Mouse (Mus musculus) hindbrain, embryonic 14.5 days (tissue): Measurements from ENCODE around the gene Plekhg4. TPM values are rescaled to one million over a fixed set of nuclear protein-coding genes. Genes with fewer than 3 reads are reported as not detected.

ENCODE experiments used
- ATAC-seq: fragments of 200-750 bp; cut with Nextera tagmentation; 2 replicates; pipeline ENCODE4 v1.8.0; 2017; ENCODE audit warnings: moderate number of reproducible peaks, mild to moderate bottlenecking, moderate TSS enrichment, moderate library complexity; ENCODE audit not compliant: low FRiP score
- DNase-seq: peaks from one replicate; pipeline ENCODE4 v3.0.0-alpha.2; 2015; ENCODE audit warnings: low spot score
- H3K27ac ChIP-seq: fragments of 300-500 bp; sonication (generic); 2 replicates; pipeline ENCODE4 v1.5.1; 2014; ENCODE audit warnings: mild to moderate bottlenecking, moderate library complexity
- H3K27me3 ChIP-seq: fragments of 300-500 bp; sonication (generic); 2 replicates; pipeline ENCODE4 v1.6.1; 2014; ENCODE audit warnings: mild to moderate bottlenecking, low read length, mixed read lengths; ENCODE audit not compliant: control insufficient read depth, insufficient read depth
- H3K36me3 ChIP-seq: fragments of 300-500 bp; sonication (generic); replicated peaks from 2 replicates; pipeline ENCODE4 v1.6.1; 2014; ENCODE audit not compliant: control insufficient read depth, insufficient read depth
- H3K4me1 ChIP-seq: fragments of 300-500 bp; sonication (generic); replicated peaks from 2 replicates; pipeline ENCODE4 v1.6.1; 2014; ENCODE audit warnings: antibody characterized with exemption, low read length, mixed read lengths; ENCODE audit not compliant: control insufficient read depth, insufficient read depth
- H3K4me2 ChIP-seq: fragments of 300-500 bp; sonication (generic); replicated peaks from 2 replicates; pipeline ENCODE4 v1.6.1; 2014; ENCODE audit warnings: mild to moderate bottlenecking, moderate library complexity
- H3K4me3 ChIP-seq: fragments of 300-500 bp; sonication (generic); replicated peaks from 2 replicates; pipeline ENCODE4 v1.5.1; 2014; ENCODE audit warnings: mild to moderate bottlenecking, low read length
- H3K9ac ChIP-seq: fragments of 300-500 bp; sonication (generic); 2 replicates; pipeline ENCODE4 v1.6.1; 2014
- H3K9me3 ChIP-seq: fragments of 300-500 bp; sonication (generic); 2 replicates; pipeline ENCODE4 v1.6.1; 2016; ENCODE audit warnings: low read length; ENCODE audit not compliant: control insufficient read depth
- WGBS: fragments of 180-500 bp; shearing (Covaris S2); extraction: QIAGEN DNeasy Blood & Tissue Kit; methylation state at CpG from one replicate; pipeline ENCODE4 v1.1.7; 2014; 5-methylcytosine and 5-hydroxymethylcytosine counted together
- polyA plus RNA-seq: library from polyadenylated mRNA; unstranded; fragments of >200 nt; fragmentation: Nextera tagmentation; extraction: Ambion mirVana; gene quantifications from 2 replicates; pipeline ENCODE4 v1.2.1, GENCODE M21; 2014

Plekhg4 gene
- polyA plus RNA-seq, 1 experiment from 2014 or later = 1.8 TPM

DNA sequence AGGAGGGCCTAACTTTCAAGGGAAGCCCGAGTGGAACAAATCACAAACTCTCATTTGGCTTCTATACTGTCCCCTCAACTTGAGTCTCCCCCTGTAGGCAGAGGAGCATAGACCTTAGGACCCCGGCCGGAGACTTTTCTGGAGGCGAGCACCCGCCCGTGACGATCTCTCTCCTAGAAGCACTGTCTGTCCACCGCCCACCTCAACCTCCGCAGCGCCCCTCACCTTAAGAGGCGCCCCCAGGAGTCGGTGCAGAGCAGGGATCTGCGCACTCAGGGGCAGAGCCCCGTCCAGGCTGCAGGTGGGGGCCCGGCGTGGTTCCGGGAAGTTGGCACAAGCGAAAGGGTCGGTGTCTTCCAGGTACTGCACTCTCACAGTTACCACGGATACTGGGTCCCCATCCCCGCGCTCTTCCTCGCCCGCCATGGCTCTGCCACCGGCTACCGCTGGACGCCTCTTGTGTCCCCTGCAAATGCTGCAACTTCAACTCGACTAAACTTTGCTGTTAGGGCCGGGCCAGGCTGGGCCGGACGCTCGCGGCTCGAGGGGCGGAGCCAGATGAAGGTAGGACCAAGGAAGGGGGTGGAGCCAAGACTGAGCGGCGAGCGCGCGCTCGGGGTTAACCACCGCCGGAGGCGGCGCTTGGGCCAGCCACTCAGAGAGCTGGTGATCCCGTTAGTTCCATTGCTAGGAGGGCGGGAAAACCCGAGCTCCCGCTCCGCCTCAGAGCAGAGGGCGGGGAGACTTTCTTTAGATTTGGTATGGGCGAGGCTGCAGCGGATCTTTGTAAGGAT is 25.4 kb upstream of the Plekhg4 start, which contains the start of gene Fhod1:
TSS of gene Fhod1 (minus strand) at position 526 of the 794 bp plus-strand sequence.
- peak; percentile 85 for DNase-seq
- no peaks in the 10 kb centered on the region for H3K36me3 ChIP-seq
- peaks cover 15% of the 10 kb centered on the region; the same call in 1 of the 2 replicates for H3K27me3 ChIP-seq
- H3K9me3 ChIP-seq = no peaks in the 10 kb centered on the region
- peak within 1 kb of the TSS; percentile 98 for H3K4me2 ChIP-seq
- under 1% methylated on average over 53 of the region's 53 CpGs for WGBS
- peak within 1 kb of the TSS; percentile 63 for H3K27ac ChIP-seq
- H3K4me3 ChIP-seq = peak within 1 kb of the TSS; percentile 74
- peak; percentile 87 for ATAC-seq
- peak within 1 kb of the TSS; percentile 79 for H3K9ac ChIP-seq
- H3K4me1 ChIP-seq = peaks cover 9% of the 10 kb centered on the region; the same call in 1 of the 2 replicates

DNA sequence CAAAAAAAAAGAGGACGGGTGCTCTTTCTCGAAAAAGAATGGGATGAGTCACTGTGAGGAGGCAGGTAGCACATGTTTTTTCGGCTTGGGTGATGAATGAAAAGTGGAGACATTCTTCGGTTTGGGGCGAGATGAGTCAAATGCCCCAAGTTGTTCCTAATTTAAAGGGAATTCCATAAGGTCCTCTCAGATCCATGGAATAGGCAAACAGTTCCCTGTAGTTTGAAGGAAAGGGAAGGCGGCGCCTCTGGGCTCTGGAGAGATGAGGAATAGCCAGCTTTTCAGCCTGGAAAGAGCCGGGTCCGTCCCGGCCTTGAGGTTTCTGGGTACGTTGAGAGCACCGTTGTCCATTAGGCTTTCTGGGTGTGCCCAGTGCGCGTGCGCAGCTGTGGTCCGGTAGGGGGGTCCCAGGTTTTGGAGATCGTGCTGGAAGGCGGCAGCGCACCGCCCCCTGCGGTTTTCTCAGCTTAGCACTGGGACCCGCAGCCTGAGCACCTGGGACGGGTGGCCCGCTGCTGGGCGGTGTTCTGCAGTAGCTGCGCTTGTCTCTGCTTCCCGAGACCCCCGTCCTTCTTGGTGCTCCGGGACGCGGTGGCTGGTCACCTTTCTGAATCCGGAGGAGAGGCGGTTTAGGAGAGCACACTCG is 24.5 kb upstream of the Plekhg4 start, which contains the start of gene Slc9a5:
TSS of gene Slc9a5 (plus strand) at position 394 of the 646 bp plus-strand sequence.
- no peaks in the 10 kb centered on the region for H3K36me3 ChIP-seq
- H3K27me3 ChIP-seq = peaks cover 15% of the 10 kb centered on the region; the same call in 1 of the 2 replicates
- DNase-seq (peak; percentile 72), ATAC-seq (peak; percentile 4)
- under 1% methylated on average over 34 of the region's 34 CpGs for WGBS
- peak within 1 kb of the TSS; percentile 98 for H3K4me2 ChIP-seq
- peak within 1 kb of the TSS; percentile 79 for H3K9ac ChIP-seq
- H3K9me3 ChIP-seq = no peaks in the 10 kb centered on the region
- peak within 1 kb of the TSS; percentile 74 for H3K4me3 ChIP-seq
- peaks cover 9% of the 10 kb centered on the region; the same call in 1 of the 2 replicates for H3K4me1 ChIP-seq
- peak within 1 kb of the TSS; percentile 63 for H3K27ac ChIP-seq

DNA sequence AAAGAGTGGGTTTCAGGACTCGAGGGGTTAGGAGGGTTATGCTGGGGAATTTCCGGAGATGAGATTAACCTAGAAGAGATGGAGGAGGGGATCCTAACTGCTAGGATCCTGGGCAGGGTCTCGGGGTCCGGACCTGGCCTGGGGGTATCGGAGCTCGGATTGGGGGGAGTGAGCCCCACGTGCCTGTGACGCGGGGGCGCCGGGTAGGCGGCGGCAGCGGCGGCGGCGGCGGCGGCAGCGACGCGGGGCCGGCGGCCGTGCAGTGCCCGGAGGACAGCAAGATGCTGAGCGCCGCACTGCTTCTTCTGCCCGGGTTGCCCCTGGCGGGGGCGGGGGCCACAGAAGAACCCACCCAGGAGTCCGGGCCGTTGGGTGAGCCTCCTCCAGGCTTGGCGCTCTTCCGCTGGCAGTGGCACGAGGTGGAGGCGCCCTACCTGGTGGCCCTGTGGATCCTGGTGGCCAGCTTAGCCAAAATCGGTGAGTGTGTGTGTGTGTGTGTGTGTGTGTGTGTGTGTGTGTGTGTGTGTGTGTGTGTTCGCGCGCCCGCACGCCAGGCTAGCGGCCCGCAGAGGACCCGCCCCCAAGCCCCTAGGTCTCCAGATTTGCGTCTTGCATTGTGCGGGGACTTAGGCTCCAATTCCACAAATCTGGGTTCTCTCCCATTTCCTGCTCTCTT is 23.8 kb upstream of the Plekhg4 start:
- Histone ChIP-seq H3K27ac (peak overlapping the region; percentile 63), H3K4me3 (peak overlapping the region; percentile 74), H3K4me1 (peaks cover 9% of the 10 kb centered on the region; the same call in 1 of the 2 replicates), H3K36me3 (no peaks in the 10 kb centered on the region), H3K9ac (peak overlapping the region; percentile 79), H3K4me2 (peak overlapping the region; percentile 98), H3K9me3 (no peaks in the 10 kb centered on the region), H3K27me3 (peaks cover 15% of the 10 kb centered on the region; the same call in 1 of the 2 replicates)
- ATAC-seq = peak; percentile 18
- under 1% methylated on average over 37 of the region's 48 CpGs for WGBS
- DNase-seq = peak; percentile 57

DNA sequence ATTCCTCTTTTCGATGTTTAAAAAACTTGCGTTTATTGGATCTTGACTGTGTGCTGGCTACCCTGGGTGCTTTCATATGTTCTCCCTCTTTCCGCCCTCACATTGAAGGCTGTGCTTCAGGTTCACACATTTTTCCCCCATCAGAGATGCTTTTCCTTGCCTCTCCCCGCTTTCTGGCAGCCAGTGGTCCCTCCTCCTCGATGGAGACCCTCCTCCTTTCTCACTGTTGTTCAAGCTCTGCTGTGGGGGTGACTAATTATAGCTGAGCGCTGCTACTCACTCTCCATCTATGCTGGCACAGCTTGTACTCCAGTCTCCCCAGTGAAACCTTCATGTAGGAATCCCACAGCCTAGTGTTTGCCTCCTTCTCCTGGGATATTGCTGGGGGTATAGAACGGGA is 22.9 kb upstream of the Plekhg4 start:
- H3K9me3 ChIP-seq = no peaks in the 10 kb centered on the region
- 36% methylated on average over 7 of the region's 7 CpGs for WGBS
- H3K9ac ChIP-seq = peak overlapping the region; percentile 79
- ATAC-seq (no peak), DNase-seq (no peak)
- no peaks in the 10 kb centered on the region; the same call in 1 of the 2 replicates for H3K36me3 ChIP-seq
- peaks cover 9% of the 10 kb centered on the region; the same call in 1 of the 2 replicates for H3K4me1 ChIP-seq
- peak overlapping the region; percentile 98 for H3K4me2 ChIP-seq
- H3K27me3 ChIP-seq = peaks cover 15% of the 10 kb centered on the region; the same call in 1 of the 2 replicates
- H3K4me3 ChIP-seq = peak overlapping the region; percentile 74
- H3K27ac ChIP-seq = 0 out of 2 replicates have a peak overlapping the region, but pooled peaks have one; percentile 63

DNA sequence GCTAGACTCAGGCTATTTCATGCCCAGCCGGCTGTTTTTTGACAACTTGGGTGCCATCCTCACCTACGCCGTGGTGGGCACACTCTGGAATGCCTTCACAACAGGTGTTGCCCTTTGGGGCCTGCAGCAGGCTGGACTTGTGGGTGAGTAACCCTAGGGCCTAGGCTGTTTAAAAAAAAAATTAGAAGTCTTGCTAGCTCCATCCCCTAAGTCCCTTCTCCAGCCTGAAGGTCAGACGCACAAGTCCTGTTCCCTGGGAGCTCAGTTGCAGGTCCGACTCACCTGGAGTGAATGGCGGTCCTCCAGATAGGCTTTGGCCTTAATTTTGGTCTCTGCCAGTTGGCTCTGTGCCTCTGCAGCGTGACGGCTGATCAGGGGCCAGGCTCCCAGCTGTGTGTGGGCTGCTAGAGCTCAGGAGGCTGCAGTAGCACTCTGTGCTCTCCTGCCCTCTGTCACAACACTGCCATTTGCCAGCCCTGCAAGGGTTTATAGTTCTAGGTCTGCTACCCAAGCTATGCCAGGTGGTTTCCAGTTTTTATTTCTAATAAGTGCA is 19.4 kb upstream of the Plekhg4 start:
- no peaks in the 10 kb centered on the region for H3K27me3 ChIP-seq
- no peaks in the 10 kb centered on the region for H3K9me3 ChIP-seq
- peaks cover 5% of the 10 kb centered on the region; the same call in 1 of the 2 replicates for H3K4me1 ChIP-seq
- no peak for DNase-seq
- H3K4me3 ChIP-seq = no peak overlapping the region
- H3K9ac ChIP-seq = no peak overlapping the region
- H3K27ac ChIP-seq = no peak overlapping the region
- H3K4me2 ChIP-seq = no peak overlapping the region
- H3K36me3 ChIP-seq = peaks cover 16% of the 10 kb centered on the region; the same call in 1 of the 2 replicates
- ATAC-seq = no peak
- WGBS = 82% methylated on average over 8 of the region's 8 CpGs

DNA sequence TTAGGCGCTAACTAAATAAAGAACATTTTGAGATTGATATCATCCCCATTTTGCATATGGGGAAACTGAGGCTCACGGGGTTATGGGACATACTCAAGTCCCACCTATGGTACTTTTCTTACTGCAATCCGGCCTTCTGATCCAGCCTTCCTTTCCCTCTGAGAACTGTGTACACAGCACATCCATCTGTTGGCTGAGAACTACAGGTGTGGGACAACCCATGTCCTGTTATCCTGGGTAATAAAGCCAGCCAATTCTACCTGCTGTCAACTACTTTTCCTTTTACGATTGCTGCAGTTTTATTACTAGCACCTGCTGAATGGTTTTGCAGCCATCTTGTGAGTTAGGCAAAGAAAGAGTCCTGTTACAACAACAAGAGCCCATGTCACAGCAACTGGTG is 18.5 kb upstream of the Plekhg4 start:
- no peak for DNase-seq

DNA sequence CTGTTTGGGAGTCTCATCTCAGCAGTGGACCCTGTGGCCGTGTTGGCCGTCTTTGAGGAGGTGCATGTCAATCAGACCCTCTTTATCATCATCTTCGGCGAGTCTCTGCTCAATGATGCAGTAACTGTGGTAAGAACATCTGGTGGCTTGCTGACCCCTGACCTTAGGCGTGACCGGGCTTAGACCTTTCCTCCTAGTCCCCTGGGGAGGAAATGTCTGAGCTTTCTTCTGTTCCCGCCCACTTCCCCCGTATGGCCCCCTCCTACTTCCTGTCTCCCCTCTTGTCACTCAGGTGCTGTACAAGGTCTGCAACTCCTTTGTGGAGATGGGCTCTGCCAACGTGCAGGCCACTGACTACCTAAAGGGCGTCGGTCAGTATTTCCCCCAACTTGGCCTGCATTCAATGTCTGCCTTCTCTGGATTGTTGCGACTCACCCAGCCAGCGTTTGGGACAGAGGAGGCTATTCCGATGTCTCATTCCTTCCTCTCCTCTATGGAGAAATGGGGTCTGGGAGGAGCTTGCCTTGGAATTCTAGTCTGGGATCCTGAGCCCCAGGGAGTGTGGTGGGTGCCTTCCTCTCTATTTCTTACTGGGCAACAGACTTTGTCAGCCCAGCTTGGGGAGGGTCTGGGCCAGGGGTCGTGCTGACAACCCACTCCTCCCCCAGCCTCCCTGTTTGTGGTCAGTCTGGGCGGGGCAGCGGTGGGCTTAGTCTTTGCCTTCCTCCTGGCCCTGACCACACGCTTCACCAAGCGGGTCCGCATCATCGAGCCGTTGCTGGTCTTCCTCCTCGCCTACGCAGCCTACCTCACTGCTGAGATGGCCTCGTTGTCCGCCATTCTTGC is 17.7 kb upstream of the Plekhg4 start:
- H3K27me3 ChIP-seq = no peaks in the 10 kb centered on the region
- H3K4me1 ChIP-seq = peaks cover 2% of the 10 kb centered on the region; the same call in 1 of the 2 replicates
- DNase-seq (no peak), ATAC-seq (no peak)
- no peak overlapping the region for H3K4me3 ChIP-seq
- H3K4me2 ChIP-seq = no peak overlapping the region
- H3K36me3 ChIP-seq = peaks cover 16% of the 10 kb centered on the region; the same call in 1 of the 2 replicates
- no peak overlapping the region for H3K9ac ChIP-seq
- no peak overlapping the region for H3K27ac ChIP-seq
- H3K9me3 ChIP-seq = no peaks in the 10 kb centered on the region
- 53% methylated on average over 26 of the region's 26 CpGs for WGBS

More for the DNA sequence above, 18.5 kb upstream of the Plekhg4 start:
- H3K27me3 ChIP-seq = no peaks in the 10 kb centered on the region
- WGBS = 92% methylated on average over 4 of the region's 4 CpGs
- H3K4me3 ChIP-seq = no peak overlapping the region
- H3K4me1 ChIP-seq = peaks cover 5% of the 10 kb centered on the region; the same call in 1 of the 2 replicates
- no peaks in the 10 kb centered on the region for H3K9me3 ChIP-seq
- H3K9ac ChIP-seq = no peak overlapping the region
- ATAC-seq = no peak
- H3K36me3 ChIP-seq = peaks cover 16% of the 10 kb centered on the region; the same call in 1 of the 2 replicates
- H3K27ac ChIP-seq = no peak overlapping the region
- H3K4me2 ChIP-seq = no peak overlapping the region

DNA sequence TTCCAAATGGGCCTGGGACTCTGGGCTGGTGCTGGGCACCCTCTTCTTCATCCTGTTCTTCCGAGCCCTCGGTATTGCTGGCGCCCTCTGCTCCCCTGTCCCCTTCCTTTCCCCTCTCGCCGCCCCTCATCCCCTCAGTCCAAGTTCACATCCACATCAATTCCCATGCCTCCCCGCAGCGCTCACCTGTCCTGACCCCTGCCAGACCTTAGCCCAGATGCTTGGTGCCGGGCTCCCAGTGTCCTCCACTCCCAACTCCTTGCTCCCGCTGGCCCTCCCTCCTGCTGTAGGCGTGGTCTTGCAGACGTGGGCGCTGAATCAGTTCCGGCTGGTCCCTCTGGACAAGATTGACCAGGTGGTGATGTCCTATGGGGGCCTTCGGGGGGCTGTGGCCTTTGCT is 16.4 kb upstream of the Plekhg4 start:
- Histone ChIP-seq H3K9ac (no peak overlapping the region), H3K36me3 (peaks cover 16% of the 10 kb centered on the region; the same call in 1 of the 2 replicates), H3K27me3 (no peaks in the 10 kb centered on the region), H3K4me1 (no peaks in the 10 kb centered on the region), H3K4me3 (no peak overlapping the region), H3K27ac (no peak overlapping the region), H3K9me3 (no peaks in the 10 kb centered on the region), H3K4me2 (no peak overlapping the region)
- 83% methylated on average over 13 of the region's 14 CpGs for WGBS
- DNase-seq = no peak
- no peak for ATAC-seq
